Mouse (Mus musculus) 3134 (cell line): Measurements from ENCODE around the gene Map4k4.
A peak's percentile ranks its signal among the peaks of the same experiment; 100 is the strongest.

Experiments used
- DNase-seq: peaks from one replicate; pipeline ENCODE4 v3.0.0-alpha.2; 2011; ENCODE audit warnings: low spot score; ENCODE audit not compliant: insufficient read length; ENCODE audit errors: extremely low read depth

Gene Map4k4

DNA sequence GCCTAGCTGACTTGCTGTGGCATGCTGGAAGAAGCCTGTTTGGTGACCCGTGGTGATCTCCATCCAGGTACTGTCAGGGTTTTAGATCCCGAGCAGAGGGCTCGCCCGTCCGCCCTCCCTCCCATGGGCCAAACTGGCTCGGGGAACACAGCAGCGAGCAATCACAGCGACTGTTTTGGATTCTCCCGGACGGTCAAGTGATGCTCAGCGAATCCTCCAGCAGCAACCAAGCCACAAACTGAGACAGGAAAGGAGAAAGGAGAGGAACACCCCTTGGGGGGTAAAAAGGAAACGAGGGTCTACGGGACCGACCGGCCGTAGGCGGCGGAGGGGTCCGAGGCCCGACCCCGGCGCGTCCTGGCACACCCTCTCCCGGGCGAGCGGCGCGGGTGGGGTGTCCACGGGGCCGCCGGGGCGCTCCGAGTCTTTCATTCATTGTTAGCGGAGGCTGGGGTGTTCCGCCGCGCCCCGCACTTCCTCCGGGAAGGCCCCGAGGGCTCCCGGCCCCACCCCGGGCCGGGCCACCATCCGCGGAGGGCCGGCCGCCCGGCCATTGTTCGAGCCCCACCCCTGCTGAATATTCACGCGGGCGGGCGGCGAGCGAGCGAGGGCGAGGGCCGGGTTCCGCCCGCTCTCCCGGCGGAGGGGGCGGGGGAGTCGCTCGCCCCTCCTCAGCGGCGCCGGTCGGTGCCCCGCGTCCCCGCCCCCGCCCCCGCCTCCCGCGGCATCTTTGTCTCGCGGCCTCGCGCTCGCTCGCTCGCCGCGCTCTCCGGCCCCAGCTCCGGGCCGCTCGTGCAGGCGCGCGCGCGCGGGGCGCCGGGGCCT lies at the start of gene Map4k4:
TSS of gene Map4k4 (plus strand) at position 733 of the 825 bp plus-strand sequence.
- DNase-seq = peak; percentile 81

DNA sequence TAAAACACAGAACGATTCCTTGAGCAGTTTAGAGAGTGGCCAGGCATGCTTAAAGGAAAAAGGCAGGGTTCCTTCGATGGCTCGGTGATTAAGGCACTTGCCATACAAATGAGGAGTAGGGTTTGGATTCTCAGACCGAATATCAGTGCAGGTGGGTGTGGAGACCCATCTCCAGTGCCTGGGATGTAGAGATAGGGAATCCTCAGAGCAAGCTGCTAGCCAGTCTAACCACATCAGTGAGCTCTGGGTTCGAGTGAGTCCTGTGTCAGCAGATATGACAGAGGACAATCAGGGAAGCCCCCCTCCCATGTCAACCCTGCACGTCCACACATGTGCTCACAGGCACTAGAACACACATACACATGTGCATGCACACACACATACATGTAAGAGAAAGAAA lies 44.8 kb upstream of the Map4k4 start:
- DNase-seq = no peak

- no peak for DNase-seq
These were observed 43.8 kb upstream of the Map4k4 start for GRCm38 (mm10) chr1:39856795-39857447.

- no peak for DNase-seq
These were observed 43.3 kb upstream of the Map4k4 start for GRCm38 (mm10) chr1:39857448-39857820.

- DNase-seq = no peak
These were observed 41.5 kb upstream of the Map4k4 start for GRCm38 (mm10) chr1:39859213-39859612.

- DNase-seq = no peak
These were observed 34.2 kb upstream of the Map4k4 start for GRCm38 (mm10) chr1:39866367-39867141.

GRCm38 (mm10) chr1:39867142-39867525 lies 33.6 kb upstream of the Map4k4 start:
- no peak for DNase-seq

DNA sequence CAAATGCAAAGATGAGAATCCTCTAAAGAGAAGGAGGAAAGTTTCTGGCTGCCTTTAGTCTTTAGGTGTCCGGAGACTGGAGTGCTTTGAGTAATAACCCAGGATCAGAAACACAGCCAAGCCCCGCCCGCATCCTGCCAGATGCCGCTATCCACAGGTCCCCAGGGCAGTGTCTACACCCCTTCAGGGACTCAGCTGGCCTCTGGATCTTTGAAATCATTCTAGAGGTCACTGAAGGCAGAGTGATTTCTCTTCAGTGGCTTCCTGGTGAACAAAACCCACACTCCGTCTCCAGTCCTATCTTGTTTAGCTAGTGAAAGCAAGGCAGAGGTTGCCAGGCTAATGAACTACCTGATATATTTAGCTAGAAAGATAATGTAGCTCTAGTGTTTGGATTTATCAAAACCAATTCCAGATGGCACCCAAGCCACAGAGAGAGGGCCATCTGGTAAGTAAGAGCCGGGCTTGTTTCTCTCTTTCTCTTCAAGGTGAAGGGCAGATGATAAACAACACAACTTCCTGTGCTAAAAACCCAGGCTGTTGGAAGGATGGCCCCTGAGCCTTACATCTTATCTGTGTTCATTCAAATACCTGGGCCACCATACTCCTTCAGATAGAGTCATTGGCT lies 32.6 kb upstream of the Map4k4 start:
- peak; percentile 52 for DNase-seq

DNA sequence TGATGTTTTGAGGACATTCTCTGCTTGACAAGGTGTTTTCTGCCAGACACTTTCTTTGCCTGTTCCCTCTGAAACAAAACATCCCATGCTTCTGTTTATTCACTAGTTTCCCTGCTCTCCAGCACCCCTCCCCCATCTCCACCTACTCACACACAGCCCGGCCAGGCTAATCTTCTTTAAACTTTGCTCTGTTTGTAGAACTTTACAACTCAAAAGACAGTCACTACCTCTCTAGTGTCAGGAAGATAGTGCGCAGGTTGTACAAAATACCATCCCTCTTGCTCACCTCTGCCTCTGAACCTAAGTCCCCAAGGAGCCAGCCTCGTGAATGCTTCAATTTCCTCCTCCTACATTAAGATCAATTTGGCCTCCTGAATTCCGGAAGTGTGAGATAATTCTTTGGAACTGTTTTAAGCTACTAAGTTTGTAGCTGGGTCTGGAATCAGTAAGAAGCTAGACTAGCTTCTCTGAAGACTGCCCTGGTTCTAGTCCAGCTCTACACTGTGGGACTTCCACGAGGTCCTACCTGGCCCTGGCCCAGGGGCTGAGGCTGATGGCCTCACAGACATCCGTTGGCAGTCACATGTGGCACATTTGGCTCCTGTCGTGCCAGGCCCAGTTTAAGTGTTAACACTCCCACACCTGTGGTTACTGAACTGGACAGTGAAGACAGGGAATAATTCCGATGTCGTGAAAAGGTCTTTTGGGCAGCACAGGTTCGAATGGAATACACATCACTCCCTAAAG lies 31.7 kb upstream of the Map4k4 start:
- peak; percentile 25 for DNase-seq

DNA sequence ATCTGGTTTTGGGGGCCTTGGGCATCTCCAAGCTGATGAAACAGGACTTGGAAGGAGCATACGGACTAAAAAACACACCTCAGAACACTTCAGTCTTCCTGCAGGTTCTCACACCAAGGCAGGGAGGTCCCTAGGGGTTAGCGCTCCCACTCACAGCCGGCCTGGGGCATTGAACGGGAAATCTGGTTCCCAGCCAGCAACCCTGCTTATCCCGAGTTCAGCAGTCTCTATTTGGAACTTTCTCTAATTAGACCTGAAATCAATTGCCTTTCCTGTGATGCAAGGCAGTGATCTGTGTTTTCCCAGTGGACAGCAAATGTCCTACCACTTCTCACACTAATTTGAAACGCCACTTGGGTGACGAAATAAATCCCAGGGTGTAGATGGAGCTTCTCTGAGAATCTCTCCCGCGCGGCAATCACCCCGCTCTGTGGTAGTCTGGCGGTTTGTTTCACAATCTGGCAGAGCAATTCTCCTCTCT lies 31.0 kb upstream of the Map4k4 start:
- DNase-seq = no peak

DNA sequence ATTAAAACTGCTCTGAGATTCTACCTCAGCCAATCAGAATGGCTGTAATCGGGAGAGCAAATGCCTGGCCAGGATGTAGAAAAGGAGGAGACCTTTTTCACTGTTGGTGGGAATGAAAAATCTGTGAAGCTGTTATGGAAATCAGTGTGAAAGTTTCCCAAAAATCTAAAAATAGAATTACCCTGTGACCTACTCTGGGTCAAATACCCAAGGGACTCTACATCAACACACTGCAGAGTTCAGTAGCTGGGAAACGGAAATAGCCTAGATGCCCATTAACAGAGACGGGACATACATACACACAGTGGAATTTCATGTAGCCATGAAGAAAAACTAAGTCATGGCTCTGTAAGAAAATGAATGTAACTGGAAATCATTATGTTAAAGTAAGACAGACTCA lies 22.7 kb upstream of the Map4k4 start:
- DNase-seq = no peak

- DNase-seq = no peak
These were observed 18.2 kb upstream of the Map4k4 start for GRCm38 (mm10) chr1:39882505-39882904.

GRCm38 (mm10) chr1:39884803-39885515 lies 15.8 kb upstream of the Map4k4 start:
- DNase-seq = no peak

DNA sequence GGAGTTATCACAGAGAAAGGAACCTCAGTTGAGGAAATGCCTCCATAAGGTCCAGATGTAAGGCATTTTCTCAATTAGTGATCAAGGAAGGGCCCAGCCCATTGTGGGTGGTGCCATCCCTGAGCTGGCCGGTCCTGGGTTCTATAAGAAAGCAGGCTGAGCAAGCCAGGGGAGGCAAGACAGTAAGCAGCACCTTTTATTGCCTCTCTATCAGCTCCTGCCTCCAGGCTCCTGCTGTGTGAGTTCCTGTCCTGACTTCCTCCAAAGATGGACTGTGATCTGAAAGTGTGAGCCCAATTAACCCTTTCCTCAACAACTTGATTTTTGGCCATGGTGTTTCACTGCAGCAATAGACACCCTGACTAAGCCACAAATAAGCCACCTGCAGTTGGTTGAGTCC lies 12.7 kb upstream of the Map4k4 start:
- DNase-seq = no peak

DNA sequence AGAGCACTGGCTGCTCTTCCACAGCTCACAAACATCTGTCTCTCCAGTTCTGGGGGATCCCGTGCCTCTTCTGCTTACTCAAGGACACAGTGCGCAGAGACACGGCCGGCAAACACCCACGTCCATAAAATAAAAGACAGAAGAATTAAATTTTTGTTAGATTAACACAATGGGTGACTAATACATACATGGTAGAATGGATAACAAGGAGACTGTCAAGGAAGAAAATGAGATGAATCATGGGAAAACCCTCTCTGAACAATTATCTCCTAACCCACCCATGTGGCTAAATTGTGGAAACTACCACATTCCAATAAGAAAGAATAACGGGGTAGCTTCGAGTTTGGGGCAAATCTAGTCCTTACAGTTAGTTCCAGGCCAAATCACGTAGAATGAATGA lies 11.3 kb upstream of the Map4k4 start:
- DNase-seq = no peak

- DNase-seq = no peak
These were observed 10.7 kb upstream of the Map4k4 start for GRCm38 (mm10) chr1:39889973-39890372.

- DNase-seq = no peak
These were observed 7.4 kb upstream of the Map4k4 start for GRCm38 (mm10) chr1:39893153-39893880.

DNA sequence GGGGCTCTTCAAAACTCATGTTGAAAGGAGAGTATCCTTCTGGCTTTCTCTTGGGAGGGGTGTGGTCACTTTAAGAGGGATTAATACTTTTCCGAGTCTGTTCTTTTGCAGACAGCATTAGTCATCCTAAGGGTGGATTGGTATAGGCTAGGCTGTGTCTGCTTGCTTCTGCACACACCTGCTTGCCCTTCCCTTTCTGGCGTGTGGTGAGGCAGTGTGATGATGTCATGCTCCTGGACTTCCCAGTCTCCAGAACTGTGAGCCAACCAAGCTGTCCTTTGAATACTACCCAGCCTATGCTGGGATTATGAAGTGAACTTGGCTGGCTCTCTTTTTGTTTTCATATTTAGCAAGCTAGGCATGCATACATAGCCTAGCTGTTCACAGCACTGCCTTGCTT lies 5.6 kb upstream of the Map4k4 start:
- peak; percentile 76 for DNase-seq

DNA sequence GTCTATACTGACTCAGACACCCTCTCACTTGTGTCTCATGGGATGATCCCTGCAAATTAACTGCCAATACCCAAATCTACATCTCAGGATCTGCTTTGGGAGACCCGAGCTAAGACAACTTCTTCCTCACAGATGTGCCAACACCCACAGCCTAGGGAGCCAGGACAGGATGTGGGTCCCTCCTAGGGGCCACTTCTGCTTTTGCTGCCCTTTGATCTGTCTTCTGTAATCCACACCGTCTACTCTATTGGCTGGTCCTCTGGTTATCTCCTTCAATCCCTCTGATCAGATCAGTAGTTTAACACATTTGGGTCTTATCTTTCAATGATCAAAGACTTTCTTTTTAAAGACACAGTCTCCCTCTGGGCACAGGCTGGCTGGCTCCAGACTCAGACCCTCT lies 5.2 kb upstream of the Map4k4 start:
- no peak for DNase-seq
